Mouse (Mus musculus): ENCODE measurements around the gene Pate2. TPM values are rescaled to one million over a fixed set of nuclear protein-coding genes. Genes with fewer than 3 reads are reported as not detected.

Gene Pate2
- total RNA-seq, 1 experiment from 2014 or later: 0.52 TPM

Other genes with a start within 250 kb of the Pate2 start
- gene Cdon, start 149.2 kb upstream of the Pate2 start, total RNA-seq (2021): 10.7 and 13.1 TPM in 2 replicates
- not detected in 2 replicates for gene Gm1113, start 52.0 kb upstream of the Pate2 start, total RNA-seq (2021)
- 0.52 and 0.73 TPM in 2 replicates for gene Ddx25, start 11.8 kb upstream of the Pate2 start, total RNA-seq (2021)
- gene Pus3, start 11.7 kb upstream of the Pate2 start, total RNA-seq (2021): 12.8 and 13.5 TPM in 2 replicates
- gene Hyls1, start 114 bp downstream of the Pate2 start, total RNA-seq (2021): 4.5 and 5.4 TPM in 2 replicates
- gene Pate4, start 41.7 kb downstream of the Pate2 start, total RNA-seq (2021): not detected in 2 replicates
- not detected in 2 replicates for gene Pate3, start 77.9 kb downstream of the Pate2 start, total RNA-seq (2021)
- gene Pate1, start 117.1 kb downstream of the Pate2 start, total RNA-seq (2021): not detected in 2 replicates
- gene Gm17677, start 170.8 kb downstream of the Pate2 start, total RNA-seq (2021): not detected in 2 replicates
- gene Gm17727, start 207.8 kb downstream of the Pate2 start, total RNA-seq (2021): not detected in 2 replicates
- not detected in 2 replicates for gene Gm27235, start 219.8 kb downstream of the Pate2 start, total RNA-seq (2021)
- not detected in 2 replicates for gene D730048I06Rik, start 219.8 kb downstream of the Pate2 start, total RNA-seq (2021)

All from adrenal gland, postnatal 25 days (tissue).